Comparison of ENCODE assay signal across 27 mouse cellular contexts in genomic region chr16:90456495-90457125, GRCm38 (mm10).
DNase-seq lines count a peak whose midpoint lies in the region; ATAC-seq lines count a peak whose summit lies in the region.
"Had no signal": no experiment of that assay in that cellular context is flagged by ENCODE, and none has a peak within 500 bp of the region (broad histone marks: within the 10 kb centered on the region; RNA-seq: fewer than 3 reads in every experiment).

No protein-coding gene starts in this region.

- WGBS in embryonic facial prominence, embryonic 12.5 days, result 72% methylated on average over 7 of the region's 7 CpGs
- 85% methylated on average over 7 of the region's 7 CpGs for WGBS in embryonic facial prominence, embryonic 10.5 days
- WGBS in midbrain, embryonic 13.5 days, result 87% methylated on average over 7 of the region's 7 CpGs

- no peak overlapping the region for H3K4me3 ChIP-seq in embryonic facial prominence, embryonic 12.5 days
- H3K4me3 ChIP-seq in embryonic facial prominence, embryonic 10.5 days, result no peak overlapping the region
- H3K4me3 ChIP-seq in midbrain, embryonic 13.5 days (replicated peaks), result no peak overlapping the region
- H3K4me3 ChIP-seq: layer of hippocampus, adult 2 months; liver, embryonic 12.5 days; myocyte; neural tube, embryonic 15.5 days; stomach, embryonic 15.5 days had no signal

- no peak for ATAC-seq in embryonic facial prominence, embryonic 12.5 days (ENCODE audit: insufficient number of reproducible peaks, insufficient read depth, low FRiP score, low TSS enrichment)
- ATAC-seq in common myeloid progenitor, adult 5-6 weeks (replicated peaks; ENCODE audit: low read depth, poor library complexity, severe bottlenecking), result peak; percentile 74
- peak; percentile 88 for ATAC-seq in inflammation-experienced regulatory T-cells, adult 6 months
- no peak for ATAC-seq in midbrain, embryonic 13.5 days
- ATAC-seq: forebrain, postnatal 0 days; hindbrain, embryonic 16.5 days; liver, embryonic 12.5 days had no signal

- H3K27me3 ChIP-seq in embryonic facial prominence, embryonic 12.5 days, result no peaks in the 10 kb centered on the region
- H3K27me3 ChIP-seq in embryonic facial prominence, embryonic 10.5 days (replicated peaks; ENCODE audit: low read depth, poor library complexity, severe bottlenecking), result no peaks in the 10 kb centered on the region
- no peaks in the 10 kb centered on the region for H3K27me3 ChIP-seq in midbrain, embryonic 13.5 days
- H3K27me3 ChIP-seq: liver, embryonic 12.5 days; neural tube, embryonic 15.5 days; stomach, embryonic 15.5 days had no signal

- no peak for DNase-seq in embryonic facial prominence, embryonic 10.5 days (ENCODE audit: low spot score)
- peak; percentile 56 for DNase-seq in 416B (ENCODE audit: low read depth)
- no peak for DNase-seq in frontal cortex, adult 2 months (ENCODE audit: extremely low spot score in 1 of 2, low spot score in 1 of 2)
- DNase-seq in Muller cell, postnatal 12 days (ENCODE audit: inconsistent ontology term), result no peak
- DNase-seq: adrenal gland, adult 2 months; cerebellum, adult 9-10 months; forebrain, postnatal 0 days; heart, adult 18-20 months; kidney, adult 2 months; kidney, postnatal 14 days; layer of hippocampus, postnatal 36 days; lung, embryonic 14.5 days; midbrain, embryonic 14.5 days; right cerebral cortex, postnatal 14 days; spleen, adult 18-20 months; thymus, adult 18-20 months had no signal

- no peaks in the 10 kb centered on the region for H3K9me3 ChIP-seq in embryonic facial prominence, embryonic 12.5 days
- no peaks in the 10 kb centered on the region for H3K9me3 ChIP-seq in embryonic facial prominence, embryonic 10.5 days
- no peaks in the 10 kb centered on the region for H3K9me3 ChIP-seq in midbrain, embryonic 13.5 days
- H3K9me3 ChIP-seq: liver, embryonic 12.5 days; neural tube, embryonic 15.5 days; stomach, embryonic 15.5 days had no signal

- H3K4me2 ChIP-seq in embryonic facial prominence, embryonic 12.5 days (replicated peaks), result no peak overlapping the region
- H3K4me2 ChIP-seq in midbrain, embryonic 13.5 days (replicated peaks), result no peak overlapping the region
- H3K4me2 ChIP-seq: liver, embryonic 12.5 days; lung, embryonic 14.5 days; neural tube, embryonic 15.5 days; stomach, embryonic 15.5 days had no signal

- peaks cover 50% of the 10 kb centered on the region for H3K4me1 ChIP-seq in embryonic facial prominence, embryonic 12.5 days
- peaks cover 57% of the 10 kb centered on the region for H3K4me1 ChIP-seq in embryonic facial prominence, embryonic 10.5 days
- peaks cover 21% of the 10 kb centered on the region for H3K4me1 ChIP-seq in midbrain, embryonic 13.5 days (replicated peaks)

- H3K27ac ChIP-seq in embryonic facial prominence, embryonic 12.5 days, result 0 out of 2 replicates have a peak overlapping the region, but pooled peaks have one; percentile 46
- H3K27ac ChIP-seq in embryonic facial prominence, embryonic 10.5 days (replicated peaks), result no peak overlapping the region
- H3K27ac ChIP-seq in midbrain, embryonic 13.5 days, result no peak overlapping the region
- H3K27ac ChIP-seq: layer of hippocampus, adult 2 months; liver, embryonic 12.5 days; macrophage; neural tube, embryonic 15.5 days; stomach, embryonic 15.5 days had no signal

- H3K36me3 ChIP-seq in embryonic facial prominence, embryonic 12.5 days, result peaks cover 36% of the 10 kb centered on the region
- H3K36me3 ChIP-seq in embryonic facial prominence, embryonic 10.5 days (replicated peaks), result peaks cover 71% of the 10 kb centered on the region
- H3K36me3 ChIP-seq in midbrain, embryonic 13.5 days, result peaks cover 24% of the 10 kb centered on the region

- no peak overlapping the region for H3K9ac ChIP-seq in embryonic facial prominence, embryonic 12.5 days
- H3K9ac ChIP-seq in midbrain, embryonic 13.5 days (replicated peaks), result no peak overlapping the region
- H3K9ac ChIP-seq: forebrain, postnatal 0 days; liver, embryonic 12.5 days; lung, embryonic 14.5 days; neural tube, embryonic 15.5 days; stomach, embryonic 15.5 days had no signal

Comparison
In these comparisons a context has a peak if more than half of its experiments do, and no peak if none do; other contexts are left out.
1. ATAC-seq: peak in common myeloid progenitor, adult 5-6 weeks (single experiment) and inflammation-experienced regulatory T-cells, adult 6 months (single experiment); none in embryonic facial prominence, embryonic 12.5 days (single experiment) and midbrain, embryonic 13.5 days (single experiment).